Mouse (Mus musculus) limb, embryonic 10.5 days (tissue): ENCODE measurements around the gene Nmt1. TPM values are rescaled to one million over a fixed set of nuclear protein-coding genes. Genes with fewer than 3 reads are reported as not detected.

Experiments
- DNase-seq: peaks from one replicate; pipeline ENCODE4 v3.0.0-alpha.2; 2017; ENCODE audit warnings: low spot score
- H3K27ac ChIP-seq: fragments of 300-500 bp; sonication (generic); 2 replicates; pipeline ENCODE4 v1.5.1; 2016; ENCODE audit warnings: mild to moderate bottlenecking
- H3K27me3 ChIP-seq: fragments of 300-500 bp; sonication (generic); 2 replicates; pipeline ENCODE4 v1.6.1; 2016; ENCODE audit warnings: low read depth, mild to moderate bottlenecking; ENCODE audit not compliant: poor library complexity, severe bottlenecking
- H3K36me3 ChIP-seq: fragments of 300-500 bp; sonication (generic); 2 replicates; pipeline ENCODE4 v1.6.1; 2016; ENCODE audit warnings: mild to moderate bottlenecking, moderate library complexity
- H3K4me1 ChIP-seq: fragments of 300-500 bp; sonication (generic); 2 replicates; pipeline ENCODE4 v1.6.1; 2016
- H3K4me3 ChIP-seq: fragments of 300-500 bp; sonication (generic); 2 replicates; pipeline ENCODE4 v1.5.1; 2016; ENCODE audit warnings: mild to moderate bottlenecking, moderate library complexity
- H3K9me3 ChIP-seq: fragments of 300-500 bp; sonication (generic); replicated peaks from 2 replicates; pipeline ENCODE4 v1.6.1; 2016; ENCODE audit warnings: mild to moderate bottlenecking
- WGBS: fragments of 180-500 bp; shearing (Covaris S2); methylation state at CpG from one replicate; pipeline ENCODE4 v1.1.7; 2016; 5-methylcytosine and 5-hydroxymethylcytosine counted together
- polyA plus RNA-seq: library from polyadenylated mRNA; unstranded; fragments of >200 nt; fragmentation: Nextera tagmentation; extraction: Ambion mirVana; gene quantifications from 2 replicates; pipeline ENCODE4 v1.2.1, GENCODE M21; 2016

The Nmt1 gene
- polyA plus RNA-seq: 60.5 and 63.1 TPM in 2 replicates

- peak; percentile 94 for DNase-seq
- Histone ChIP-seq H3K27me3 (no peaks in the 10 kb centered on the region), H3K36me3 (peaks cover 45% of the 10 kb centered on the region), H3K9me3 (no peaks in the 10 kb centered on the region), H3K4me3 (peak within 1 kb of the TSS; percentile 66), H3K4me1 (peaks cover 25% of the 10 kb centered on the region), H3K27ac (peak within 1 kb of the TSS; percentile 87)
- WGBS: under 1% methylated on average over 36 of the region's 36 CpGs
These were observed at the start of gene Nmt1, which contains the start of gene Dcakd for GRCm38 (mm10) chr11:103028176-103028891. TSS of gene Nmt1 (plus strand) at chr11:103028190. TSS of gene Dcakd (minus strand) at chr11:103028333.

GRCm38 (mm10) chr11:102981151-102981890 is 46.7 kb upstream of the Nmt1 start:
- H3K4me1 ChIP-seq: peaks cover 15% of the 10 kb centered on the region
- no peak for DNase-seq
- H3K27me3 ChIP-seq: no peaks in the 10 kb centered on the region; the same call in 1 of the 2 replicates
- no peak overlapping the region for H3K27ac ChIP-seq
- 67% methylated on average over 10 of the region's 10 CpGs for WGBS
- no peak overlapping the region for H3K4me3 ChIP-seq
- no peaks in the 10 kb centered on the region for H3K9me3 ChIP-seq
- no peaks in the 10 kb centered on the region for H3K36me3 ChIP-seq

GRCm38 (mm10) chr11:102984086-102984485 is 43.9 kb upstream of the Nmt1 start:
- peaks cover 20% of the 10 kb centered on the region for H3K27me3 ChIP-seq
- WGBS: 95% methylated on average over 9 of the region's 9 CpGs

GRCm38 (mm10) chr11:102984615-102985014 is 43.4 kb upstream of the Nmt1 start:
- no peaks in the 10 kb centered on the region for H3K9me3 ChIP-seq
- DNase-seq: no peak
- H3K27ac ChIP-seq: no peak overlapping the region
- peaks cover 10% of the 10 kb centered on the region for H3K4me1 ChIP-seq
- 74% methylated on average over 4 of the region's 4 CpGs for WGBS
- H3K27me3 ChIP-seq: peaks cover 25% of the 10 kb centered on the region
- H3K4me3 ChIP-seq: no peak overlapping the region
- H3K36me3 ChIP-seq: no peaks in the 10 kb centered on the region

More at GRCm38 (mm10) chr11:102984086-102984485, 43.9 kb upstream of the Nmt1 start:
- no peak for DNase-seq
- H3K36me3 ChIP-seq: no peaks in the 10 kb centered on the region
- no peaks in the 10 kb centered on the region for H3K9me3 ChIP-seq
- H3K27ac ChIP-seq: no peak overlapping the region
- no peak overlapping the region for H3K4me3 ChIP-seq
- H3K4me1 ChIP-seq: peaks cover 8% of the 10 kb centered on the region; the same call in 1 of the 2 replicates

GRCm38 (mm10) chr11:102985160-102985559 is 42.8 kb upstream of the Nmt1 start:
- no peaks in the 10 kb centered on the region for H3K36me3 ChIP-seq
- H3K9me3 ChIP-seq: no peaks in the 10 kb centered on the region
- DNase-seq: no peak
- H3K4me3 ChIP-seq: no peak overlapping the region
- peaks cover 31% of the 10 kb centered on the region for H3K27me3 ChIP-seq
- no peak overlapping the region for H3K27ac ChIP-seq
- WGBS: 59% methylated on average over 6 of the region's 6 CpGs
- peaks cover 15% of the 10 kb centered on the region for H3K4me1 ChIP-seq

- WGBS: 5% methylated on average over 28 of the region's 28 CpGs
These were observed 38.3 kb upstream of the Nmt1 start for GRCm38 (mm10) chr11:102989641-102990151.

GRCm38 (mm10) chr11:102990152-102990663 is 37.8 kb upstream of the Nmt1 start:
- Histone ChIP-seq H3K4me3 (peak overlapping the region; percentile 52), H3K36me3 (peaks cover 19% of the 10 kb centered on the region), H3K9me3 (no peaks in the 10 kb centered on the region), H3K4me1 (peaks cover 35% of the 10 kb centered on the region), H3K27ac (peak overlapping the region; percentile 66), H3K27me3 (peaks cover 56% of the 10 kb centered on the region)
- WGBS: 2% methylated on average over 29 of the region's 29 CpGs
- DNase-seq: peak; percentile 59

More at GRCm38 (mm10) chr11:102989641-102990151, 38.3 kb upstream of the Nmt1 start:
- Histone ChIP-seq H3K27ac (peak overlapping the region; percentile 66), H3K27me3 (peaks cover 56% of the 10 kb centered on the region), H3K4me3 (peak overlapping the region; percentile 52), H3K9me3 (no peaks in the 10 kb centered on the region), H3K36me3 (peaks cover 14% of the 10 kb centered on the region), H3K4me1 (peaks cover 35% of the 10 kb centered on the region)
- DNase-seq: no peak

GRCm38 (mm10) chr11:102991681-102992080 is 36.3 kb upstream of the Nmt1 start:
- H3K9me3 ChIP-seq: no peaks in the 10 kb centered on the region
- H3K27me3 ChIP-seq: peaks cover 56% of the 10 kb centered on the region
- peak; percentile 57 for DNase-seq
- H3K4me1 ChIP-seq: peaks cover 35% of the 10 kb centered on the region
- H3K27ac ChIP-seq: peak overlapping the region; percentile 56
- peaks cover 34% of the 10 kb centered on the region for H3K36me3 ChIP-seq
- H3K4me3 ChIP-seq: peak overlapping the region; percentile 40
- 1% methylated on average over 16 of the region's 16 CpGs for WGBS

GRCm38 (mm10) chr11:102992940-102993339 is 35.0 kb upstream of the Nmt1 start:
- Histone ChIP-seq H3K27ac (0 out of 2 replicates have a peak overlapping the region, but pooled peaks have one; percentile 16), H3K9me3 (no peaks in the 10 kb centered on the region), H3K27me3 (peaks cover 48% of the 10 kb centered on the region), H3K4me1 (peaks cover 35% of the 10 kb centered on the region), H3K4me3 (no peak overlapping the region), H3K36me3 (peaks cover 47% of the 10 kb centered on the region)
- DNase-seq: peak; percentile 91
- WGBS: 8% methylated on average over 5 of the region's 5 CpGs

GRCm38 (mm10) chr11:102993420-102994029 is 34.5 kb upstream of the Nmt1 start:
- peak; percentile 47 for DNase-seq
- peak overlapping the region; percentile 16; the same call in 1 of the 2 replicates for H3K27ac ChIP-seq
- WGBS: 57% methylated on average over 17 of the region's 17 CpGs
- no peaks in the 10 kb centered on the region for H3K9me3 ChIP-seq
- H3K4me1 ChIP-seq: peaks cover 35% of the 10 kb centered on the region
- H3K27me3 ChIP-seq: peaks cover 42% of the 10 kb centered on the region
- H3K4me3 ChIP-seq: no peak overlapping the region
- H3K36me3 ChIP-seq: peaks cover 52% of the 10 kb centered on the region

GRCm38 (mm10) chr11:102994952-102995351 is 33.0 kb upstream of the Nmt1 start:
- Histone ChIP-seq H3K36me3 (peaks cover 67% of the 10 kb centered on the region), H3K27ac (no peak overlapping the region), H3K9me3 (no peaks in the 10 kb centered on the region), H3K27me3 (peaks cover 27% of the 10 kb centered on the region), H3K4me3 (no peak overlapping the region), H3K4me1 (peaks cover 30% of the 10 kb centered on the region)
- 95% methylated on average over 18 of the region's 18 CpGs for WGBS
- DNase-seq: no peak

- Histone ChIP-seq H3K9me3 (no peaks in the 10 kb centered on the region), H3K27ac (no peak overlapping the region), H3K27me3 (peaks cover 13% of the 10 kb centered on the region), H3K4me1 (peaks cover 31% of the 10 kb centered on the region), H3K4me3 (no peak overlapping the region), H3K36me3 (peaks cover 81% of the 10 kb centered on the region)
- DNase-seq: no peak
- 91% methylated on average over 7 of the region's 7 CpGs for WGBS
These were observed 31.6 kb upstream of the Nmt1 start for GRCm38 (mm10) chr11:102996385-102996784.
